ENCODE assay signal across 10 mouse cellular contexts in genomic region chr15:77399027-77399426, GRCm38 (mm10). TPM values are rescaled to one million over a fixed set of nuclear protein-coding genes. Genes with fewer than 3 reads are reported as not detected.
DNase-seq lines count a peak whose midpoint lies in the region; ATAC-seq and TF ChIP-seq lines count a peak whose summit lies in the region.
"Not testable (repeated sequence)": the region's sequence is repeated elsewhere in the genome, so short reads cannot be mapped to it uniquely, and the experiment has no call there.
"Had no signal": no experiment of that assay in that cellular context is flagged by ENCODE, and none has a peak within 500 bp of the region (broad histone marks: within the 10 kb centered on the region; RNA-seq: fewer than 3 reads in every experiment).

TSS of gene Apol7a (minus strand) at chr15:77399110.

- H3K9ac ChIP-seq in forebrain, postnatal 0 days; kidney, postnatal 0 days (ENCODE audit: low read depth, low read length); liver, embryonic 16.5 days (ENCODE audit: low read depth, low read length): not testable (repeated sequence)

- not testable (repeated sequence) for TF ChIP-seq POLR2A in brain, embryonic 14.5 days (IDR thresholded peaks at IDR 0.05; ENCODE audit: borderline replicate concordance, extremely low read depth, insufficient read depth, insufficient read length, poor library complexity, severe bottlenecking)
- TF ChIP-seq POLR2A in small intestine, adult 2 months (IDR thresholded peaks at IDR 0.05; ENCODE audit: low read depth, low read length), result peak; percentile 43; the same call in 1 of the 2 replicates

- H3K4me2 ChIP-seq in forebrain, postnatal 0 days (ENCODE audit: low read depth); kidney, postnatal 0 days (ENCODE audit: low read length); liver, embryonic 16.5 days (ENCODE audit: low read depth, low read length): not testable (repeated sequence)

- not testable (repeated sequence) for H3K36me3 ChIP-seq in forebrain, postnatal 0 days (ENCODE audit: insufficient read depth); kidney, postnatal 0 days (ENCODE audit: insufficient read depth, low read length); liver, embryonic 16.5 days (ENCODE audit: control insufficient read depth, insufficient read depth); small intestine, adult 2 months (ENCODE audit: control insufficient read depth, insufficient read depth, low read length)

- intact Hi-C loops in heart, postnatal 10 days (cut with DNase I), result not testable (repeated sequence)

- H3K27me3 ChIP-seq in forebrain, postnatal 0 days (ENCODE audit: insufficient read depth, low read length); kidney, postnatal 0 days (ENCODE audit: insufficient read depth, low read length); liver, embryonic 16.5 days (ENCODE audit: control insufficient read depth, insufficient read depth, low read depth, low read length); small intestine, adult 2 months (ENCODE audit: control insufficient read depth, insufficient read depth, low read length): not testable (repeated sequence)

- not testable (repeated sequence) for ATAC-seq in forebrain, postnatal 0 days; kidney, postnatal 0 days (replicated peaks; ENCODE audit: low FRiP score, low read depth)
- 0 out of 2 replicates have a peak, but pooled peaks have one; percentile 14 for ATAC-seq in liver, embryonic 16.5 days (ENCODE audit: low read depth)

- not testable (repeated sequence) for H3K9me3 ChIP-seq in forebrain, postnatal 0 days (ENCODE audit: low read length); kidney, postnatal 0 days (replicated peaks; ENCODE audit: low read length); liver, embryonic 16.5 days (replicated peaks; ENCODE audit: control insufficient read depth, low read length)

- H3K27ac ChIP-seq in forebrain, postnatal 0 days (ENCODE audit: low read depth, low read length); kidney, postnatal 0 days: not testable (repeated sequence)
- peak within 1 kb of the TSS; percentile 1; the same call in 1 of the 2 replicates for H3K27ac ChIP-seq in liver, embryonic 16.5 days (ENCODE audit: low read length)
- H3K27ac ChIP-seq in small intestine, adult 2 months (ENCODE audit: insufficient read depth, low read depth, low read length), result peak within 1 kb of the TSS; percentile 90

- not testable (repeated sequence) for H3K4me1 ChIP-seq in forebrain, postnatal 0 days (ENCODE audit: insufficient read depth); kidney, postnatal 0 days (replicated peaks; ENCODE audit: insufficient read depth, low read length); liver, embryonic 16.5 days (ENCODE audit: control insufficient read depth, low read depth, low read length)
- peaks cover 16% of the 10 kb centered on the region; the same call in 1 of the 2 replicates for H3K4me1 ChIP-seq in small intestine, adult 2 months (ENCODE audit: control insufficient read depth, insufficient read depth, insufficient read length, low read length)

- WGBS in forebrain, postnatal 0 days, result 59% methylated on average over 9 of the region's 9 CpGs
- WGBS in kidney, postnatal 0 days, result 64% methylated on average over 9 of the region's 9 CpGs
- WGBS in liver, embryonic 16.5 days (ENCODE audit: insufficient replicate concordance), result 52% methylated on average over 9 of the region's 9 CpGs
- 21% methylated on average over 9 of the region's 9 CpGs for WGBS in small intestine, adult 2 months

- not testable (repeated sequence) for H3K4me3 ChIP-seq in forebrain, postnatal 0 days (ENCODE audit: low read depth, low read length); kidney, postnatal 0 days (replicated peaks; ENCODE audit: low read depth, low read length); liver, embryonic 16.5 days (ENCODE audit: low read depth, low read length)
- peak within 1 kb of the TSS; percentile 63 for H3K4me3 ChIP-seq in small intestine, adult 2 months (ENCODE audit: low read depth, low read length)

- peak; percentile 35; the same call in 1 of the 2 replicates for TF ChIP-seq CTCF in brain, embryonic 14.5 days (IDR thresholded peaks at IDR 0.05; ENCODE audit: borderline replicate concordance, extremely low read depth, insufficient read depth, insufficient read length)
- peak; percentile 48 for TF ChIP-seq CTCF in forebrain, postnatal 0 days (IDR thresholded peaks at IDR 0.05; ENCODE audit: low read depth)
- TF ChIP-seq CTCF in kidney, postnatal 0 days (IDR thresholded peaks at IDR 0.05; ENCODE audit: low read depth), result peak; percentile 59
- TF ChIP-seq CTCF in small intestine, adult 2 months (IDR thresholded peaks at IDR 0.05; ENCODE audit: extremely low read depth, insufficient read length, insufficient replicate concordance, low read depth, low read length), result peak; percentile 60; the same call in 1 of the 2 replicates

- DNase-seq in MEL-GATA-1-ER (ENCODE audit: extremely low read depth, low read depth), result peak; percentile 1
- DNase-seq in brain, embryonic 14.5 days (ENCODE audit: low read depth), result peak; percentile 2
- DNase-seq in forebrain, postnatal 0 days, result peak; percentile 20
- DNase-seq in heart, postnatal 10 days, result peak; percentile 25 to 47
- peak; percentile 10 for DNase-seq in kidney, postnatal 0 days (ENCODE audit: low spot score)

RNA-seq across cellular contexts. Expression of gene Apol7a, which starts in this region (rescaled TPM):
- not detected in 2 replicates for polyA plus RNA-seq in brain, embryonic 14.5 days (2012; rRNA removed)
- total RNA-seq in forebrain, postnatal 0 days (2014; rRNA removed), result not detected in 2 replicates
- not detected in 2 replicates for polyA plus RNA-seq in forebrain, postnatal 0 days (2015; fragmentation: Nextera tagmentation; extraction: Ambion mirVana)
- under 1 TPM; 0.17 to 0.34 TPM for total RNA-seq in heart, postnatal 10 days (2021)
- polyA plus RNA-seq in kidney, postnatal 0 days (2015; fragmentation: Nextera tagmentation; extraction: Ambion mirVana), result 0.09 and 0.13 TPM in 2 replicates
- 3.9 and 7.3 TPM in 2 replicates for polyA plus RNA-seq in liver, embryonic 16.5 days (2015; fragmentation: Nextera tagmentation; extraction: Ambion mirVana)
- polyA plus RNA-seq in small intestine, adult 2 months (2012; rRNA removed), result 31.4 and 88.8 TPM in 2 replicates
- polyA plus RNA-seq: activated CD4-positive, CD25-positive, alpha-beta regulatory T cell, adult 4 months; midbrain, embryonic 11.5 days; neural tube, embryonic 14.5 days had no signal

Comparison
In these comparisons a context has a peak if more than half of its experiments do, and no peak if none do; other contexts are left out.
1. Peak in DNase-seq in brain, embryonic 14.5 days; RNA of the gene not detected or under 1 TPM.
2. Peak in DNase-seq in forebrain, postnatal 0 days; RNA of the gene not detected or under 1 TPM.
3. Peak in DNase-seq in heart, postnatal 10 days; RNA of the gene not detected or under 1 TPM.
4. Peak in DNase-seq in kidney, postnatal 0 days; RNA of the gene not detected or under 1 TPM.